Mouse (Mus musculus): ENCODE data around the gene Txn2. TPM values are rescaled to one million over a fixed set of nuclear protein-coding genes. Genes with fewer than 3 reads are reported as not detected.
"Not testable (repeated sequence)": the region's sequence is repeated elsewhere in the genome, so short reads cannot be mapped to it uniquely, and the experiment has no call there.

Gene Txn2
- polyA plus RNA-seq, 1 experiment from 2014 or later = 215 TPM

GRCm38 (mm10) chr15:77875953-77876352, 52.9 kb downstream of the Txn2 start:
- 85% methylated on average over 6 of the region's 6 CpGs for WGBS
- 0 out of 2 replicates have a peak, but pooled peaks cover 2% of the 10 kb centered on the region for H3K9me3 ChIP-seq
- H3K36me3 ChIP-seq = no peaks in the 10 kb centered on the region
- H3K4me1 ChIP-seq (replicated peaks) = no peaks in the 10 kb centered on the region; the same call in 1 of the 2 replicates
- H3K4me2 ChIP-seq = no peak overlapping the region
- H3K27me3 ChIP-seq = no peaks in the 10 kb centered on the region
- no peak overlapping the region for H3K4me3 ChIP-seq (replicated peaks)
- no peak overlapping the region for H3K27ac ChIP-seq
- no peak overlapping the region for H3K9ac ChIP-seq (replicated peaks)
- ATAC-seq (ENCODE audit: insufficient number of reproducible peaks, insufficient read depth, low FRiP score, low TSS enrichment, low read depth) = no peak

- ATAC-seq (ENCODE audit: insufficient number of reproducible peaks, insufficient read depth, low FRiP score, low TSS enrichment, low read depth) = no peak
Observed at GRCm38 (mm10) chr15:77874807-77875206, 54.0 kb downstream of the Txn2 start.

GRCm38 (mm10) chr15:77874310-77874709, 54.5 kb downstream of the Txn2 start:
- H3K36me3 ChIP-seq = no peaks in the 10 kb centered on the region
- WGBS = 69% methylated on average over 4 of the region's 4 CpGs
- H3K27me3 ChIP-seq = no peaks in the 10 kb centered on the region
- H3K27ac ChIP-seq = no peak overlapping the region
- H3K4me2 ChIP-seq = no peak overlapping the region
- no peaks in the 10 kb centered on the region; the same call in 1 of the 2 replicates for H3K4me1 ChIP-seq (replicated peaks)
- H3K9me3 ChIP-seq = 0 out of 2 replicates have a peak, but pooled peaks cover 3% of the 10 kb centered on the region
- H3K4me3 ChIP-seq (replicated peaks) = no peak overlapping the region
- H3K9ac ChIP-seq (replicated peaks) = no peak overlapping the region
- ATAC-seq (ENCODE audit: insufficient number of reproducible peaks, insufficient read depth, low FRiP score, low TSS enrichment, low read depth) = no peak

More at GRCm38 (mm10) chr15:77874807-77875206, 54.0 kb downstream of the Txn2 start:
- Histone ChIP-seq H3K4me2 (no peak overlapping the region), H3K4me3 (replicated peaks) (no peak overlapping the region), H3K9me3 (0 out of 2 replicates have a peak, but pooled peaks cover 3% of the 10 kb centered on the region), H3K27ac (no peak overlapping the region), H3K27me3 (no peaks in the 10 kb centered on the region), H3K9ac (replicated peaks) (no peak overlapping the region), H3K36me3 (no peaks in the 10 kb centered on the region), H3K4me1 (replicated peaks) (no peaks in the 10 kb centered on the region; the same call in 1 of the 2 replicates)
- WGBS = 90% methylated on average over 9 of the region's 9 CpGs

GRCm38 (mm10) chr15:77873564-77873963, 55.2 kb downstream of the Txn2 start:
- Histone ChIP-seq H3K9ac (replicated peaks) (no peak overlapping the region), H3K27ac (no peak overlapping the region), H3K27me3 (no peaks in the 10 kb centered on the region), H3K36me3 (no peaks in the 10 kb centered on the region), H3K9me3 (0 out of 2 replicates have a peak, but pooled peaks cover 3% of the 10 kb centered on the region), H3K4me2 (no peak overlapping the region), H3K4me3 (replicated peaks) (no peak overlapping the region), H3K4me1 (replicated peaks) (no peaks in the 10 kb centered on the region; the same call in 1 of the 2 replicates)
- WGBS = 85% methylated on average over 2 of the region's 2 CpGs
- no peak for ATAC-seq (ENCODE audit: insufficient number of reproducible peaks, insufficient read depth, low FRiP score, low TSS enrichment, low read depth)

- 85% methylated on average over 3 of the region's 3 CpGs for WGBS
- H3K9ac ChIP-seq (replicated peaks) = no peak overlapping the region
- H3K27ac ChIP-seq = no peak overlapping the region
- no peak for ATAC-seq (ENCODE audit: insufficient number of reproducible peaks, insufficient read depth, low FRiP score, low TSS enrichment, low read depth)
- H3K9me3 ChIP-seq = 0 out of 2 replicates have a peak, but pooled peaks cover 3% of the 10 kb centered on the region
- H3K36me3 ChIP-seq = no peaks in the 10 kb centered on the region
- H3K27me3 ChIP-seq = no peaks in the 10 kb centered on the region
- no peaks in the 10 kb centered on the region; the same call in 1 of the 2 replicates for H3K4me1 ChIP-seq (replicated peaks)
- no peak overlapping the region for H3K4me2 ChIP-seq
- H3K4me3 ChIP-seq (replicated peaks) = no peak overlapping the region
Observed at GRCm38 (mm10) chr15:77872996-77873395, 55.8 kb downstream of the Txn2 start.

GRCm38 (mm10) chr15:77868340-77868739, 60.5 kb downstream of the Txn2 start:
- no peak for ATAC-seq (ENCODE audit: insufficient number of reproducible peaks, insufficient read depth, low FRiP score, low TSS enrichment, low read depth)
- WGBS = 89% methylated on average over 5 of the region's 5 CpGs
- Histone ChIP-seq H3K4me2 (no peak overlapping the region), H3K36me3 (no peaks in the 10 kb centered on the region), H3K9ac (replicated peaks) (no peak overlapping the region), H3K9me3 (0 out of 2 replicates have a peak, but pooled peaks cover 3% of the 10 kb centered on the region), H3K4me1 (replicated peaks) (no peaks in the 10 kb centered on the region), H3K27ac (no peak overlapping the region), H3K4me3 (replicated peaks) (no peak overlapping the region), H3K27me3 (no peaks in the 10 kb centered on the region)

- not testable (repeated sequence) for H3K27ac ChIP-seq; H3K9me3 ChIP-seq; H3K36me3 ChIP-seq; H3K4me2 ChIP-seq; H3K4me1 ChIP-seq (replicated peaks); H3K4me3 ChIP-seq (replicated peaks); H3K9ac ChIP-seq (replicated peaks); H3K27me3 ChIP-seq; ATAC-seq (ENCODE audit: insufficient number of reproducible peaks, insufficient read depth, low FRiP score, low TSS enrichment, low read depth)
- 90% methylated on average over 9 of the region's 10 CpGs for WGBS
Observed at GRCm38 (mm10) chr15:77867231-77867968, 61.4 kb downstream of the Txn2 start.

GRCm38 (mm10) chr15:77866583-77867220, 62.1 kb downstream of the Txn2 start:
- H3K9ac ChIP-seq (replicated peaks) = no peak overlapping the region
- no peaks in the 10 kb centered on the region for H3K27me3 ChIP-seq
- no peaks in the 10 kb centered on the region for H3K4me1 ChIP-seq (replicated peaks)
- H3K27ac ChIP-seq = no peak overlapping the region
- no peaks in the 10 kb centered on the region for H3K36me3 ChIP-seq
- H3K4me3 ChIP-seq (replicated peaks) = no peak overlapping the region
- ATAC-seq (ENCODE audit: insufficient number of reproducible peaks, insufficient read depth, low FRiP score, low TSS enrichment, low read depth) = no peak
- H3K9me3 ChIP-seq = 0 out of 2 replicates have a peak, but pooled peaks cover 3% of the 10 kb centered on the region
- WGBS = 45% methylated on average over 11 of the region's 11 CpGs
- no peak overlapping the region for H3K4me2 ChIP-seq

Other genes with a start within 250 kb of the Txn2 start
- 0.09 TPM in 1 of 2 replicates, not detected in the other for gene Apol7e, start 230.1 kb downstream of the Txn2 start, polyA plus RNA-seq (2016; fragmentation: Nextera tagmentation; extraction: Ambion mirVana)
- gene Apol9b, start 200.0 kb downstream of the Txn2 start, polyA plus RNA-seq (2016; fragmentation: Nextera tagmentation; extraction: Ambion mirVana) = not detected in 2 replicates
- 0.15 and 0.23 TPM in 2 replicates for gene Apol8, start 172.0 kb downstream of the Txn2 start, polyA plus RNA-seq (2016; fragmentation: Nextera tagmentation; extraction: Ambion mirVana)
- 40.0 and 43.1 TPM in 2 replicates for gene Myh9, start 86.8 kb downstream of the Txn2 start, polyA plus RNA-seq (2016; fragmentation: Nextera tagmentation; extraction: Ambion mirVana)
- gene Foxred2, start 27.7 kb upstream of the Txn2 start, polyA plus RNA-seq (2016; fragmentation: Nextera tagmentation; extraction: Ambion mirVana) = 6.4 and 7.5 TPM in 2 replicates
- 222 and 224 TPM in 2 replicates for gene Eif3d, start 41.8 kb upstream of the Txn2 start, polyA plus RNA-seq (2016; fragmentation: Nextera tagmentation; extraction: Ambion mirVana)
- not detected in 2 replicates for gene Cacng2, start 191.0 kb upstream of the Txn2 start, polyA plus RNA-seq (2016; fragmentation: Nextera tagmentation; extraction: Ambion mirVana)
- 93.9 and 98.1 TPM in 2 replicates for gene Ift27, start 245.1 kb upstream of the Txn2 start, polyA plus RNA-seq (2016; fragmentation: Nextera tagmentation; extraction: Ambion mirVana)